Mouse (Mus musculus) liver, embryonic 16.5 days (tissue): ENCODE measurements at regions not wholly inside any gene's neighbourhood (a gene's known extent, or its start where the extent isn't known, plus 50 kb on each side); places are given as distances from the start of the nearest gene placed in this dataset.

ENCODE experiments used
- ATAC-seq: fragments of 200-750 bp; cut with Nextera tagmentation; 2 replicates; pipeline ENCODE4 v1.8.0; 2017; ENCODE audit warnings: low read depth, mild to moderate bottlenecking, moderate number of reproducible peaks, moderate library complexity
- H3K27ac ChIP-seq: fragments of 300-500 bp; sonication (generic); 2 replicates; pipeline ENCODE4 v1.5.1; 2014; ENCODE audit warnings: mild to moderate bottlenecking, low read length
- H3K27me3 ChIP-seq: fragments of 300-500 bp; sonication (generic); 2 replicates; pipeline ENCODE4 v1.6.1; 2014; ENCODE audit warnings: low read depth, low read length, mixed read lengths; ENCODE audit not compliant: control insufficient read depth, insufficient read depth
- H3K36me3 ChIP-seq: fragments of 300-500 bp; sonication (generic); 2 replicates; pipeline ENCODE4 v1.6.1; 2014; ENCODE audit warnings: mild to moderate bottlenecking; ENCODE audit not compliant: control insufficient read depth, insufficient read depth
- H3K4me1 ChIP-seq: fragments of 300-500 bp; sonication (generic); 2 replicates; pipeline ENCODE4 v1.6.1; 2014; ENCODE audit warnings: low read depth, low read length, mixed read lengths; ENCODE audit not compliant: control insufficient read depth
- H3K4me2 ChIP-seq: fragments of 300-500 bp; sonication (generic); 2 replicates; pipeline ENCODE4 v1.6.1; 2014; ENCODE audit warnings: low read depth, low read length, mixed read lengths
- H3K4me3 ChIP-seq: fragments of 300-500 bp; sonication (generic); 2 replicates; pipeline ENCODE4 v1.5.1; 2014; ENCODE audit warnings: low read depth, mild to moderate bottlenecking, low read length
- H3K9ac ChIP-seq: fragments of 300-500 bp; sonication (generic); 2 replicates; pipeline ENCODE4 v1.6.1; 2014; ENCODE audit warnings: low read depth, low read length
- H3K9me3 ChIP-seq: fragments of 300-500 bp; sonication (generic); replicated peaks from 2 replicates; pipeline ENCODE4 v1.6.1; 2016; ENCODE audit warnings: low read length; ENCODE audit not compliant: control insufficient read depth
- WGBS: fragments of 180-500 bp; shearing (Covaris S2); extraction: QIAGEN DNeasy Blood & Tissue Kit; methylation state at CpG from one replicate; pipeline ENCODE4 v1.1.7; 2014; ENCODE audit not compliant: insufficient replicate concordance; 5-methylcytosine and 5-hydroxymethylcytosine counted together

GRCm38 (mm10) chr2:133125212-133125801, 179.6 kb upstream of the Fermt1 start:
- Histone ChIP-seq H3K27ac (no peak overlapping the region), H3K4me2 (no peak overlapping the region), H3K27me3 (no peaks in the 10 kb centered on the region), H3K36me3 (no peaks in the 10 kb centered on the region), H3K4me1 (no peaks in the 10 kb centered on the region), H3K4me3 (no peak overlapping the region), H3K9me3 (no peaks in the 10 kb centered on the region), H3K9ac (no peak overlapping the region)
- ATAC-seq = no peak
- 54% methylated on average over 1 of the region's 1 CpGs for WGBS

GRCm38 (mm10) chr2:133134878-133135277, 189.2 kb upstream of the Fermt1 start:
- no peak overlapping the region for H3K4me2 ChIP-seq
- ATAC-seq = no peak
- no peaks in the 10 kb centered on the region for H3K36me3 ChIP-seq
- no peaks in the 10 kb centered on the region for H3K27me3 ChIP-seq
- H3K9me3 ChIP-seq = no peaks in the 10 kb centered on the region
- H3K9ac ChIP-seq = no peak overlapping the region
- no peak overlapping the region for H3K27ac ChIP-seq
- H3K4me3 ChIP-seq = no peak overlapping the region
- H3K4me1 ChIP-seq = no peaks in the 10 kb centered on the region
- 27% methylated on average over 3 of the region's 3 CpGs for WGBS

DNA sequence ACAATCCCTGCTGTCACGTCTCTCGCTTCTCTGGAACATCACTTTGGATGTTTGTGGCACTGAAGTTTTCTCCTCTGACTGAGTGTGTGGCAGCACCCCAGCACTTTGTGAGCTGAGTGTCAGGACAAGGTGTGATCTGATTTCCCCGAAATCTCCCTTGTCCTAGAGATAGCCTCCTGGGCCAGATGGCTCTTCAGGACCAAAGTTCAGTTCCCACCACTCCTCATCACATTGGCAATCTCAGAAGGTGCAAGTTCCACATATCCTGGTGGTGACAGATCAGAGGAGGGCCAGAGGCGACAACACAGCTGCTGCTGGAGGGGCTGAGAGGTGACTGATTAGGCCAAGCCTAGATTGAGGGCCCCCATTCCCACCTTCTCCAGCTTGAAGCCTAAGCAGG, 193.2 kb upstream of the Fermt1 start:
- Histone ChIP-seq H3K36me3 (no peaks in the 10 kb centered on the region), H3K4me1 (no peaks in the 10 kb centered on the region), H3K27me3 (no peaks in the 10 kb centered on the region), H3K9me3 (no peaks in the 10 kb centered on the region), H3K9ac (no peak overlapping the region), H3K4me3 (no peak overlapping the region), H3K4me2 (no peak overlapping the region), H3K27ac (no peak overlapping the region)
- WGBS = 43% methylated on average over 4 of the region's 4 CpGs
- ATAC-seq = no peak

GRCm38 (mm10) chr2:133141341-133142035, 195.8 kb upstream of the Fermt1 start:
- H3K27ac ChIP-seq = no peak overlapping the region
- WGBS = 43% methylated on average over 6 of the region's 6 CpGs

DNA sequence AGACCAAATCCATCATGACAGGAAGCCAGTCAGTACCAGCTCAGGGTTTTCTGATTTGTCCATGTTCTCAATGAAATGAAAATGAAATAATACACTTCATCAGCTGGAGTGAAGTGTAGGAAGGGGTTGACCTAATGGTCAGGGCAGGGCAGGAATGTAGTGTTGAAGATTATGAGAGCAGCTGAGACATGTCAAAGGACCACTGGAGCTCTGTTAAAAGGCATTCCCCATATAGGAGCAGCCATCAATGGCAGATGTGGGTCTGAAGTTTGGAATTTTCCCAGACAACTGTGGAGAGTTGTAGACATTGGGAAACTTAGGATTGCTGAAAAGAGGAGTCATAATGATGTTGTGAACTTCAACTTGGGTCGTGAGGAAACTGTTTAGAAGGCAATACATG, 206.8 kb upstream of the Fermt1 start:
- no peak for ATAC-seq
- no peaks in the 10 kb centered on the region for H3K27me3 ChIP-seq
- 37% methylated on average over 1 of the region's 1 CpGs for WGBS
- H3K4me3 ChIP-seq = no peak overlapping the region
- H3K9me3 ChIP-seq = no peaks in the 10 kb centered on the region
- H3K4me2 ChIP-seq = no peak overlapping the region
- H3K4me1 ChIP-seq = no peaks in the 10 kb centered on the region
- no peaks in the 10 kb centered on the region for H3K36me3 ChIP-seq
- H3K9ac ChIP-seq = no peak overlapping the region
- H3K27ac ChIP-seq = no peak overlapping the region

More at GRCm38 (mm10) chr2:133141341-133142035, 195.8 kb upstream of the Fermt1 start:
- no peaks in the 10 kb centered on the region for H3K36me3 ChIP-seq
- H3K4me1 ChIP-seq = no peaks in the 10 kb centered on the region
- H3K4me2 ChIP-seq = no peak overlapping the region
- no peak overlapping the region for H3K4me3 ChIP-seq
- H3K9me3 ChIP-seq = no peaks in the 10 kb centered on the region
- H3K9ac ChIP-seq = no peak overlapping the region
- ATAC-seq = no peak
- no peaks in the 10 kb centered on the region for H3K27me3 ChIP-seq

DNA sequence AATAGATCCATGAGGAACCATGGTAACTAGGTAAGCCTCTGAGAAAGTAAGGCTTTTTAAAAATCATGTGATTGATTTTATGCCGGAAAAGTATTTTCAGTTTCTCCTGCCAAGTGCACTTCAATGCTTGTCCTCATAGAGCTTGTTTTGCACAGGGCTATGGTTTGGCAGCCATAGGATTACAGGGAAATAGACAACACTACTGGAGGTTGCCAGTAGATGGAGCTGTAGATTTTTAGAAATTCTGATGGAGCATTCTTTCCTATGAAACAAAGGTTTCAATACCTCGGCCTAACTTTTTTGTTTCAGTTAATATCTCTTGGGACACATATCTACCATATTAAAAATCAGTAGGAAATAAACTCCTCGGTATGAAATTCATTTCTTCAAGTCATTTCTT, 210.8 kb upstream of the Fermt1 start:
- no peak for ATAC-seq
- H3K36me3 ChIP-seq = no peaks in the 10 kb centered on the region
- H3K4me3 ChIP-seq = no peak overlapping the region
- H3K27ac ChIP-seq = no peak overlapping the region
- H3K9ac ChIP-seq = no peak overlapping the region
- H3K4me1 ChIP-seq = no peaks in the 10 kb centered on the region
- H3K9me3 ChIP-seq = no peaks in the 10 kb centered on the region
- no peak overlapping the region for H3K4me2 ChIP-seq
- no peaks in the 10 kb centered on the region for H3K27me3 ChIP-seq
- 47% methylated on average over 3 of the region's 3 CpGs for WGBS

GRCm38 (mm10) chr2:133158206-133158605, 212.5 kb upstream of the Fermt1 start:
- Histone ChIP-seq H3K4me3 (no peak overlapping the region), H3K27me3 (no peaks in the 10 kb centered on the region), H3K4me1 (no peaks in the 10 kb centered on the region), H3K27ac (no peak overlapping the region), H3K9ac (no peak overlapping the region), H3K4me2 (no peak overlapping the region), H3K36me3 (no peaks in the 10 kb centered on the region), H3K9me3 (no peaks in the 10 kb centered on the region)
- ATAC-seq = no peak
- 52% methylated on average over 8 of the region's 8 CpGs for WGBS

DNA sequence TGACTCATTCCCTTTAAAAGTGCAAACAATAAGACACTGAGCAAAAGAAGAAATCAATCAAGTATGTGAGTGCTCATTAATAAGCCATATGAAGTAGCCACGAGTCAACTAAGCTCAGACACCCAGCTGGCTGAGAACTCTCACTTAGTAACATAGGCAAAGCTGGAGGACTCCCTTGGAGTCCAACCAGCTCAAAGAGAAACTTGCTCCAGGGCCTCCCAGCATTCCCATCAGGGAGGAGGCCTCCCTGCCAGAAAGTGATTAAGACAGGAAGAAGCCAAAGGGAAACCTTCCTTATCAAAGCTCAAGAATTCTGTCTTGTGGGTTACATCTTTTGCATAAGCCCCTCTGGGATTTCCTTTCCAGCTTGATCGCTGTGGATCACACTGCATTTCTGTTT, 213.7 kb upstream of the Fermt1 start:
- H3K4me2 ChIP-seq = no peak overlapping the region
- no peaks in the 10 kb centered on the region for H3K4me1 ChIP-seq
- no peak overlapping the region for H3K27ac ChIP-seq
- no peak for ATAC-seq
- no peak overlapping the region for H3K4me3 ChIP-seq
- no peaks in the 10 kb centered on the region for H3K27me3 ChIP-seq
- no peaks in the 10 kb centered on the region for H3K36me3 ChIP-seq
- H3K9me3 ChIP-seq = no peaks in the 10 kb centered on the region
- no peak overlapping the region for H3K9ac ChIP-seq
- WGBS = 20% methylated on average over 2 of the region's 2 CpGs

DNA sequence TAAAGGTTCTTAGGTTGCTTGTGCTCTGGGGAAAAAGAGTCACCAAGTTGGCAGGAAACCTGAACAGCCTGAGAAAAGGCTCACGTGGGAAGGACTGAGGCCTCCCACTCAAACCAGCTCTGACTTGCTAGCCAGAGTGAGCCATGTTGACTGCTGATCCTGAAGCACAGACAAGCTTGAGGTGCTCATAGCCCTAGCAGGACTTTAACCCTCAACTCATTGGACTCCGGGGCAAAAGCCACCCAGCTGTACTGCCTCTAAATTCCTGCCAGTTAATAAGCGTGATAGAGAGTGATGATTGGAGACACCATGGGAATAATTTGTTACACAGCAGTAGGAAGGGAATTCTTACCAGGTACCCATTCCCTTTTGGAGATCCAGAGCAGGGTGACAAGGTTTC, 230.7 kb upstream of the Fermt1 start:
- WGBS = 50% methylated on average over 3 of the region's 3 CpGs
- ATAC-seq = no peak
- H3K36me3 ChIP-seq = no peaks in the 10 kb centered on the region

More for the DNA sequence above, 230.7 kb upstream of the Fermt1 start:
- H3K4me2 ChIP-seq = no peak overlapping the region
- no peaks in the 10 kb centered on the region for H3K27me3 ChIP-seq
- H3K4me3 ChIP-seq = no peak overlapping the region
- H3K4me1 ChIP-seq = no peaks in the 10 kb centered on the region
- H3K9me3 ChIP-seq = no peaks in the 10 kb centered on the region
- H3K27ac ChIP-seq = no peak overlapping the region
- H3K9ac ChIP-seq = no peak overlapping the region
